Mouse (Mus musculus) right cerebral cortex, postnatal 4 days (tissue): ENCODE measurements around the gene Dnm3.

Source experiments
- DNase-seq: peaks from one replicate; pipeline ENCODE4 v3.0.0-alpha.2; 2022

Gene Dnm3

GRCm38 (mm10) chr1:162242980-162243650 is 234.7 kb downstream of the Dnm3 start:
- DNase-seq: no peak

GRCm38 (mm10) chr1:162240720-162241119 is 237.1 kb downstream of the Dnm3 start:
- DNase-seq: no peak

GRCm38 (mm10) chr1:162238646-162239045 is 239.2 kb downstream of the Dnm3 start:
- no peak for DNase-seq

GRCm38 (mm10) chr1:162236624-162237159 is 241.1 kb downstream of the Dnm3 start:
- no peak for DNase-seq

- DNase-seq: no peak
Measured at GRCm38 (mm10) chr1:162225621-162226147, 252.2 kb downstream of the Dnm3 start.

- no peak for DNase-seq
Measured at GRCm38 (mm10) chr1:162224817-162225605, 252.8 kb downstream of the Dnm3 start.

- DNase-seq: no peak
Measured at GRCm38 (mm10) chr1:162224061-162224460, 253.8 kb downstream of the Dnm3 start.

GRCm38 (mm10) chr1:162223258-162223940 is 254.4 kb downstream of the Dnm3 start:
- no peak for DNase-seq

GRCm38 (mm10) chr1:162222353-162222752 is 255.5 kb downstream of the Dnm3 start:
- no peak for DNase-seq

GRCm38 (mm10) chr1:162221801-162222301 is 256.0 kb downstream of the Dnm3 start:
- no peak for DNase-seq

GRCm38 (mm10) chr1:162220891-162221290 is 256.9 kb downstream of the Dnm3 start:
- no peak for DNase-seq

GRCm38 (mm10) chr1:162219781-162220180 is 258.1 kb downstream of the Dnm3 start:
- no peak for DNase-seq

- DNase-seq: no peak
Measured at GRCm38 (mm10) chr1:162218530-162219180, 259.2 kb downstream of the Dnm3 start.

GRCm38 (mm10) chr1:162217340-162217974 is 260.4 kb downstream of the Dnm3 start:
- DNase-seq: no peak

GRCm38 (mm10) chr1:162216656-162217055 is 261.2 kb downstream of the Dnm3 start:
- DNase-seq: no peak

- no peak for DNase-seq
Measured at GRCm38 (mm10) chr1:162215743-162216142, 262.1 kb downstream of the Dnm3 start.

GRCm38 (mm10) chr1:162213066-162213465 is 264.8 kb downstream of the Dnm3 start:
- no peak for DNase-seq

GRCm38 (mm10) chr1:162210529-162210928 is 267.3 kb downstream of the Dnm3 start:
- DNase-seq: no peak

- DNase-seq: no peak
Measured at GRCm38 (mm10) chr1:162209487-162210149, 268.2 kb downstream of the Dnm3 start.

- no peak for DNase-seq
Measured at GRCm38 (mm10) chr1:162209010-162209409, 268.8 kb downstream of the Dnm3 start.

GRCm38 (mm10) chr1:162207708-162208043 is 270.2 kb downstream of the Dnm3 start:
- DNase-seq: no peak
